Mouse (Mus musculus) heart, adult 2 months (tissue): Measurements from ENCODE around the gene Kel. TPM values are rescaled to one million over a fixed set of nuclear protein-coding genes. Genes with fewer than 3 reads are reported as not detected.

Experiments used
- DNase-seq, 2 experiments: peaks; one replicate each; pipeline ENCODE4 v3.0.0; 2021
- H3K27ac ChIP-seq: fragments of 200-600 bp; 2 replicates; pipeline ENCODE4 v1.8.1; 2022
- H3K27me3 ChIP-seq: fragments of 200-500 bp; 2 replicates; pipeline ENCODE4 v1.6.1; 2012; ENCODE audit warnings: mild to moderate bottlenecking, low read length, inconsistent platforms, mixed read lengths; ENCODE audit not compliant: control insufficient read depth, insufficient read depth
- H3K36me3 ChIP-seq: fragments of 200-500 bp; 2 replicates; pipeline ENCODE4 v1.6.1; 2012; ENCODE audit warnings: low read length, inconsistent platforms; ENCODE audit not compliant: control insufficient read depth, insufficient read depth
- H3K4me1 ChIP-seq: fragments of 200-500 bp; 2 replicates; pipeline ENCODE4 v1.6.1; 2011; ENCODE audit warnings: low read length; ENCODE audit not compliant: control insufficient read depth, insufficient read depth
- H3K4me3 ChIP-seq: fragments of 200-600 bp; 2 replicates; pipeline ENCODE4 v1.8.1; 2022
- H3K79me2 ChIP-seq: fragments of 200-500 bp; replicated peaks from 2 replicates; pipeline ENCODE4 v1.6.1; 2012; ENCODE audit warnings: mild to moderate bottlenecking, inconsistent platforms, low read length, moderate library complexity, mixed read lengths; ENCODE audit not compliant: control insufficient read depth, insufficient read depth
- H3K9ac ChIP-seq: fragments of 200-500 bp; 2 replicates; pipeline ENCODE4 v1.6.1; 2012; ENCODE audit warnings: low read depth, mild to moderate bottlenecking, control low read depth, inconsistent platforms, low read length, mixed read lengths
- CTCF ChIP-seq: fragments of 200-600 bp; IDR thresholded peaks from 2 replicates; pipeline ENCODE4 v1.8.1; 2022; ENCODE audit warnings: antibody characterized with exemption, mild to moderate bottlenecking, moderate library complexity
- EP300 ChIP-seq: fragments of 200-500 bp; IDR thresholded peaks from 2 replicates; pipeline ENCODE4 v1.6.1; 2011; ENCODE audit warnings: low read depth, low read length, control low read depth; ENCODE audit not compliant: insufficient read depth
- POLR2A ChIP-seq: fragments of 200-500 bp; IDR thresholded peaks from 2 replicates; pipeline ENCODE4 v1.6.1; 2011; ENCODE audit warnings: mild to moderate bottlenecking, low read depth, low read length, control low read depth; ENCODE audit not compliant: insufficient read depth
- WGBS: fragments of 180-500 bp; shearing (Covaris S2); methylation state at CpG from one replicate; pipeline ENCODE4 v1.1.7; 2018; 5-methylcytosine and 5-hydroxymethylcytosine counted together
- intact Hi-C: fragments of 180-260 bp; cut with DNase I; formaldehyde crosslinking; loops from one replicate; pipeline ENCODE4 v1.15.1; 2025
- long read RNA-seq: library from polyadenylated mRNA; stranded (forward); transcript quantifications from one replicate; pipeline ENCODE4 v2.0.0, GENCODE M21; 2021
- polyA plus RNA-seq: library from polyadenylated mRNA; depleted of rRNA; stranded (reverse); fragments of >200 nt; gene quantifications from 2 replicates; pipeline ENCODE4 v1.2.3, GENCODE M21; 2012; rRNA removed
- total RNA-seq, 2 experiments: library from RNA; stranded (reverse); gene quantifications; 2 replicates each; pipeline ENCODE4 v1.2.3; 2021

Kel gene
- under 1 TPM in 1 of 2 experiments, not detected in 1; 0.27 TPM for total RNA-seq
- polyA plus RNA-seq: 0.16 TPM in 1 of 2 replicates, not detected in the other
- long read RNA-seq: 0 reads

- intact Hi-C loops: no loop called here
- H3K9ac ChIP-seq: no peak within 1 kb of the TSS
- TF ChIP-seq EP300: no peak
- no peak for TF ChIP-seq POLR2A
- TF ChIP-seq CTCF: no peak
- H3K79me2 ChIP-seq: no peaks in the 10 kb centered on the region
- 9% methylated on average over 1 of the region's 1 CpGs for WGBS
- H3K4me1 ChIP-seq: no peaks in the 10 kb centered on the region
- no peak within 1 kb of the TSS for H3K4me3 ChIP-seq
- no peaks in the 10 kb centered on the region for H3K27me3 ChIP-seq
- DNase-seq: no peak
- no peaks in the 10 kb centered on the region for H3K36me3 ChIP-seq
- no peak within 1 kb of the TSS for H3K27ac ChIP-seq
Measured at GRCm38 (mm10) chr6:41704123-41704522, at the start of gene Kel. TSS of gene Kel (minus strand) at chr6:41704339.

- intact Hi-C loops: no loop called here
- H3K4me3 ChIP-seq: no peak overlapping the region
- no peaks in the 10 kb centered on the region for H3K4me1 ChIP-seq
- H3K36me3 ChIP-seq: no peaks in the 10 kb centered on the region
- H3K27ac ChIP-seq: no peak overlapping the region
- 62% methylated on average over 5 of the region's 5 CpGs for WGBS
- TF ChIP-seq CTCF (no peak), EP300 (no peak), POLR2A (no peak)
- no peaks in the 10 kb centered on the region for H3K79me2 ChIP-seq
- H3K9ac ChIP-seq: no peak overlapping the region
- DNase-seq: no peak
- no peaks in the 10 kb centered on the region for H3K27me3 ChIP-seq
Measured at GRCm38 (mm10) chr6:41744664-41745392, 40.7 kb upstream of the Kel start.

- Histone ChIP-seq H3K4me3 (no peak overlapping the region), H3K27ac (no peak overlapping the region), H3K79me2 (no peaks in the 10 kb centered on the region), H3K4me1 (no peaks in the 10 kb centered on the region), H3K27me3 (no peaks in the 10 kb centered on the region), H3K36me3 (no peaks in the 10 kb centered on the region), H3K9ac (no peak overlapping the region)
- TF ChIP-seq EP300 (no peak), POLR2A (no peak), CTCF (no peak)
- intact Hi-C loops: no loop called here
- no peak for DNase-seq
Measured at GRCm38 (mm10) chr6:41741101-41741500, 37.0 kb upstream of the Kel start.

GRCm38 (mm10) chr6:41734719-41735470 lies 30.8 kb upstream of the Kel start:
- Histone ChIP-seq H3K27ac (no peak overlapping the region), H3K4me3 (no peak overlapping the region), H3K4me1 (no peaks in the 10 kb centered on the region), H3K79me2 (no peaks in the 10 kb centered on the region), H3K36me3 (no peaks in the 10 kb centered on the region), H3K9ac (no peak overlapping the region), H3K27me3 (no peaks in the 10 kb centered on the region)
- WGBS: 83% methylated on average over 5 of the region's 5 CpGs
- no peak for TF ChIP-seq EP300
- TF ChIP-seq CTCF: no peak
- no peak for TF ChIP-seq POLR2A
- intact Hi-C loops: no loop called here
- DNase-seq: no peak

GRCm38 (mm10) chr6:41727989-41728609 lies 24.0 kb upstream of the Kel start:
- Histone ChIP-seq H3K9ac (no peak overlapping the region), H3K27ac (no peak overlapping the region), H3K4me1 (no peaks in the 10 kb centered on the region), H3K27me3 (no peaks in the 10 kb centered on the region), H3K79me2 (no peaks in the 10 kb centered on the region), H3K36me3 (no peaks in the 10 kb centered on the region), H3K4me3 (no peak overlapping the region)
- TF ChIP-seq CTCF: no peak
- no peak for TF ChIP-seq POLR2A
- no peak for TF ChIP-seq EP300
- 66% methylated on average over 1 of the region's 1 CpGs for WGBS
- intact Hi-C loops: no loop called here
- DNase-seq: no peak

- Histone ChIP-seq H3K9ac (no peak overlapping the region), H3K27me3 (no peaks in the 10 kb centered on the region), H3K79me2 (no peaks in the 10 kb centered on the region), H3K4me3 (no peak overlapping the region), H3K36me3 (no peaks in the 10 kb centered on the region), H3K27ac (no peak overlapping the region), H3K4me1 (no peaks in the 10 kb centered on the region)
- no peak for DNase-seq
- TF ChIP-seq EP300: no peak
- no peak for TF ChIP-seq CTCF
- TF ChIP-seq POLR2A: no peak
- WGBS: 77% methylated on average over 2 of the region's 2 CpGs
- intact Hi-C loops: no loop called here
Measured at GRCm38 (mm10) chr6:41721430-41721829, 17.3 kb upstream of the Kel start.
